Mouse (Mus musculus) neural tube, embryonic 13.5 days (tissue): ENCODE data around the gene Bola1. TPM values are rescaled to one million over a fixed set of nuclear protein-coding genes. Genes with fewer than 3 reads are reported as not detected.
A peak's percentile ranks its signal among the peaks of the same experiment; 100 is the strongest.
"Not testable (repeated sequence)": the region's sequence is repeated elsewhere in the genome, so short reads cannot be mapped to it uniquely, and the experiment has no call there.

ENCODE experiments used
- ATAC-seq: fragments of 200-750 bp; cut with Nextera tagmentation; 2 replicates; pipeline ENCODE4 v1.8.0; 2017; ENCODE audit warnings: low read depth, mild to moderate bottlenecking, moderate TSS enrichment, moderate library complexity
- H3K27ac ChIP-seq: fragments of 300-500 bp; sonication (generic); replicated peaks from 2 replicates; pipeline ENCODE4 v1.5.1; 2015; ENCODE audit warnings: moderate library complexity, mild to moderate bottlenecking, inconsistent platforms
- H3K27me3 ChIP-seq: fragments of 300-500 bp; sonication (generic); 2 replicates; pipeline ENCODE4 v1.6.1; 2015; ENCODE audit warnings: mild to moderate bottlenecking, inconsistent platforms
- H3K36me3 ChIP-seq: fragments of 300-500 bp; sonication (generic); 2 replicates; pipeline ENCODE4 v1.6.1; 2015; ENCODE audit warnings: mild to moderate bottlenecking, inconsistent platforms
- H3K4me1 ChIP-seq: fragments of 300-500 bp; sonication (generic); replicated peaks from 2 replicates; pipeline ENCODE4 v1.6.1; 2015; ENCODE audit warnings: inconsistent platforms
- H3K4me2 ChIP-seq: fragments of 300-500 bp; sonication (generic); 2 replicates; pipeline ENCODE4 v1.6.1; 2015; ENCODE audit warnings: inconsistent platforms, mild to moderate bottlenecking, moderate library complexity
- H3K4me3 ChIP-seq: fragments of 300-500 bp; sonication (generic); 2 replicates; pipeline ENCODE4 v1.5.1; 2015; ENCODE audit warnings: mild to moderate bottlenecking, inconsistent platforms
- H3K9ac ChIP-seq: fragments of 300-500 bp; sonication (generic); 2 replicates; pipeline ENCODE4 v1.6.1; 2015; ENCODE audit warnings: moderate library complexity, mild to moderate bottlenecking, inconsistent platforms
- H3K9me3 ChIP-seq: fragments of 300-500 bp; sonication (generic); 2 replicates; pipeline ENCODE4 v1.6.1; 2016; ENCODE audit warnings: inconsistent platforms
- WGBS: fragments of 180-500 bp; shearing (Covaris S2); methylation state at CpG from one replicate; pipeline ENCODE4 v1.1.7; 2015; 5-methylcytosine and 5-hydroxymethylcytosine counted together
- polyA plus RNA-seq: library from polyadenylated mRNA; unstranded; fragments of >200 nt; fragmentation: Nextera tagmentation; extraction: Ambion mirVana; gene quantifications from 2 replicates; pipeline ENCODE4 v1.2.1, GENCODE M21; 2015

The Bola1 gene
- polyA plus RNA-seq: 54.1 and 63.0 TPM in 2 replicates

GRCm38 (mm10) chr3:96219661-96220130, at the start of gene Bola1, which contains the start of gene Hist2h2ab:
TSS of gene Bola1 (minus strand) at chr3:96219709.
TSS of gene Hist2h2ab (plus strand) at chr3:96219865.
- peaks cover 40% of the 10 kb centered on the region for H3K4me1 ChIP-seq
- ATAC-seq: peak; percentile 93

GRCm38 (mm10) chr3:96268776-96269378, 49.4 kb upstream of the Bola1 start:
- ATAC-seq: peak; percentile 44
- H3K9ac ChIP-seq: peak overlapping the region; percentile 71
- peak overlapping the region; percentile 58 for H3K4me3 ChIP-seq
- H3K27me3 ChIP-seq, H3K9me3 ChIP-seq, H3K36me3 ChIP-seq: not testable (repeated sequence)
- 0% methylated on average over 18 of the region's 44 CpGs for WGBS
- peaks cover 18% of the 10 kb centered on the region for H3K4me1 ChIP-seq
- H3K27ac ChIP-seq: peak overlapping the region; percentile 96
- peak overlapping the region; percentile 89 for H3K4me2 ChIP-seq

More at GRCm38 (mm10) chr3:96219661-96220130, at the start of gene Bola1, which contains the start of gene Hist2h2ab:
- H3K36me3 ChIP-seq: no peaks in the 10 kb centered on the region
- peak within 1 kb of the TSS; percentile 66 for H3K4me3 ChIP-seq
- WGBS: under 1% methylated on average over 37 of the region's 37 CpGs
- H3K27ac ChIP-seq: peak within 1 kb of the TSS; percentile 98
- H3K27me3 ChIP-seq: no peaks in the 10 kb centered on the region
- no peaks in the 10 kb centered on the region for H3K9me3 ChIP-seq
- H3K9ac ChIP-seq: peak within 1 kb of the TSS; percentile 85
- peak within 1 kb of the TSS; percentile 91 for H3K4me2 ChIP-seq

- Histone ChIP-seq H3K36me3 (no peaks in the 10 kb centered on the region), H3K27me3 (no peaks in the 10 kb centered on the region), H3K27ac (peak within 1 kb of the TSS; percentile 96), H3K4me3 (peak within 1 kb of the TSS; percentile 58), H3K4me2 (peak within 1 kb of the TSS; percentile 89), H3K4me1 (peaks cover 22% of the 10 kb centered on the region), H3K9ac (peak within 1 kb of the TSS; percentile 71), H3K9me3 (no peaks in the 10 kb centered on the region)
- ATAC-seq: peak; percentile 62
- WGBS: 20% methylated on average over 30 of the region's 30 CpGs
Observed at GRCm38 (mm10) chr3:96268051-96268775, 48.7 kb upstream of the Bola1 start, which contains the start of gene Hist2h3b. TSS of gene Hist2h3b (plus strand) at chr3:96268654.

DNA sequence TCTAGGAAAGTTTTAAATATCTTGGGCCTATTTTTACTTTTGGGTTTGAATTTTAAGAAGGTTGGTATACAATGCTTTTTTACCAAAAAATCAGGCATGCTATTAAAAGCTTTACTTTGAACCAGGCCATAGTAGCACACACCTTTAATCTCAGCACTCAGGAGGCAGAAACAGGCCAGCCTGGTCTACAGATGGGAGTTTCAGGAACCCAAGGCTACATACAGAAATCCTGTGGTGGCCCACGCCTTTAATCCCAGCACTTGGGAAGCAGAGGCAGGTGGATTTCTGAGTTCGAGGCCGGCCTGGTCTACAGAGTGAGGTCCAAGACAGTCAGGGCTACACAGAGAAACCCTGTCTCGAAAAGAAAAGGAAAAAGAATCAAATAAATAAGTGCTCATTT, 48.0 kb upstream of the Bola1 start:
- no peaks in the 10 kb centered on the region for H3K9me3 ChIP-seq
- no peaks in the 10 kb centered on the region for H3K36me3 ChIP-seq
- H3K4me2 ChIP-seq: peak overlapping the region; percentile 89
- no peaks in the 10 kb centered on the region for H3K27me3 ChIP-seq
- WGBS: 77% methylated on average over 4 of the region's 4 CpGs
- ATAC-seq: no peak
- no peak overlapping the region for H3K4me3 ChIP-seq
- peak overlapping the region; percentile 88 for H3K27ac ChIP-seq
- H3K4me1 ChIP-seq: peaks cover 23% of the 10 kb centered on the region
- 0 out of 2 replicates have a peak overlapping the region, but pooled peaks have one; percentile 32 for H3K9ac ChIP-seq

- H3K9me3 ChIP-seq: no peaks in the 10 kb centered on the region
- no peaks in the 10 kb centered on the region for H3K36me3 ChIP-seq
- WGBS: 92% methylated on average over 8 of the region's 8 CpGs
- no peaks in the 10 kb centered on the region for H3K27me3 ChIP-seq
- H3K4me3 ChIP-seq: no peak overlapping the region
- H3K27ac ChIP-seq: no peak overlapping the region
- no peak overlapping the region for H3K9ac ChIP-seq
- H3K4me1 ChIP-seq: peaks cover 37% of the 10 kb centered on the region
- no peak overlapping the region for H3K4me2 ChIP-seq
- ATAC-seq: no peak
Observed at GRCm38 (mm10) chr3:96266132-96266710, 46.7 kb upstream of the Bola1 start.

- peak overlapping the region; percentile 90 for H3K9ac ChIP-seq
- peaks cover 38% of the 10 kb centered on the region for H3K4me1 ChIP-seq
- H3K9me3 ChIP-seq: no peaks in the 10 kb centered on the region
- H3K4me2 ChIP-seq: peak overlapping the region; percentile 83
- no peak overlapping the region for H3K4me3 ChIP-seq
- H3K27me3 ChIP-seq: no peaks in the 10 kb centered on the region
- no peak for ATAC-seq
- no peaks in the 10 kb centered on the region for H3K36me3 ChIP-seq
- H3K27ac ChIP-seq: peak overlapping the region; percentile 98
- 68% methylated on average over 7 of the region's 7 CpGs for WGBS
Observed at GRCm38 (mm10) chr3:96264404-96264949, 45.0 kb upstream of the Bola1 start.

GRCm38 (mm10) chr3:96263558-96264403, 44.3 kb upstream of the Bola1 start:
- peak; percentile 41 for ATAC-seq
- Histone ChIP-seq H3K27ac (peak overlapping the region; percentile 98), H3K4me3 (peak overlapping the region; percentile 61), H3K4me2 (peak overlapping the region; percentile 83), H3K4me1 (peaks cover 38% of the 10 kb centered on the region), H3K27me3 (no peaks in the 10 kb centered on the region), H3K9me3 (no peaks in the 10 kb centered on the region), H3K36me3 (no peaks in the 10 kb centered on the region), H3K9ac (peak overlapping the region; percentile 90)
- WGBS: 5% methylated on average over 27 of the region's 27 CpGs

DNA sequence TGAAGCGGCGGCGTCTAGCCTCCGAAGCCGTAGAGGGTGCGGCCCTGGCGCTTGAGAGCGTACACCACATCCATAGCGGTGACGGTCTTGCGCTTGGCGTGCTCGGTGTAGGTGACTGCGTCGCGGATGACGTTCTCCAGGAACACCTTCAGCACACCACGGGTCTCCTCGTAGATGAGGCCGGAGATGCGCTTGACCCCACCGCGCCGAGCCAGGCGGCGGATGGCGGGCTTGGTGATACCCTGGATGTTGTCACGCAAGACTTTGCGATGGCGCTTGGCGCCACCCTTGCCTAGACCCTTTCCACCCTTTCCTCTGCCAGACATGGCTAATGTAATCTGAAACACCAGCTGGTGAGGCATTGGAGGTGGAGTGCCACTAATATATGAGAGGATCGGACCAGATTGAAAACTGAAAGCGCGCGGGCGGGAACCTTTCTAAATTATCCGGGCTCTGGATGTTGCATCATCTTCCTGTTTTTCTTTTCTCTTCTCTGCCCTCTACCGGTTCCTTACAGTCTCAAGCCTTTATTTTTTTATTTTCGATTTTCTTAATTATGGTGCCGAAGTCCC, 43.6 kb upstream of the Bola1 start, which contains the start of gene Hist2h4:
Hist2h4 (minus strand) TSS at position 333 of the 572 bp plus-strand sequence.
- peak within 1 kb of the TSS; percentile 61 for H3K4me3 ChIP-seq

GRCm38 (mm10) chr3:96262216-96262875, 42.8 kb upstream of the Bola1 start:
- H3K4me3 ChIP-seq: peak overlapping the region; percentile 61
- peaks cover 30% of the 10 kb centered on the region for H3K4me1 ChIP-seq
- peak overlapping the region; percentile 83 for H3K4me2 ChIP-seq
- peak overlapping the region; percentile 90 for H3K9ac ChIP-seq
- no peaks in the 10 kb centered on the region for H3K36me3 ChIP-seq
- peak overlapping the region; percentile 98 for H3K27ac ChIP-seq
- H3K27me3 ChIP-seq: no peaks in the 10 kb centered on the region
- no peaks in the 10 kb centered on the region for H3K9me3 ChIP-seq
- peak; percentile 73 for ATAC-seq
- 1% methylated on average over 19 of the region's 19 CpGs for WGBS

More for the DNA sequence above, 43.6 kb upstream of the Bola1 start, which contains the start of gene Hist2h4:
- no peaks in the 10 kb centered on the region for H3K9me3 ChIP-seq
- under 1% methylated on average over 40 of the region's 40 CpGs for WGBS
- no peaks in the 10 kb centered on the region for H3K27me3 ChIP-seq
- peak within 1 kb of the TSS; percentile 90 for H3K9ac ChIP-seq
- H3K4me1 ChIP-seq: peaks cover 36% of the 10 kb centered on the region
- H3K4me2 ChIP-seq: peak within 1 kb of the TSS; percentile 83
- ATAC-seq: peak; percentile 88
- peak within 1 kb of the TSS; percentile 98 for H3K27ac ChIP-seq
- no peaks in the 10 kb centered on the region for H3K36me3 ChIP-seq

DNA sequence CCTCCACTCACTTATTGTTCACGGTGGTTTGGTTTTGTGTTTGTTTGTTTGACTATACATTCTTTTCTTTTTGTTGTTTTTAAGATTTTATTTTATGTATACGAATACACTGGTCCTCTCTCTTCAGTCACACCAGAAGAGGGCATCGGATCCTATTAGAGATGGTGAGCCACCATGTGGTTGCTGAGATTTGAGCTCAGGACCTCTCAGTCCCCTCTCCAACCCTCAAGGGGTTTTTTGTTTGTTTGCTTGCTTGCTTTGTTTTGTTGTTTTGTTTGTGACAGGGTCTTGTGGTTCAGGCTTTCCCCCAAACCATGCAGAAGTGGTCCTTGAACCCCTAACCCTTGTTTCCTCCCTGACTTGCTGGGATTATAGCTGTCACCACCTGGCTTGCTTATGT, 42.1 kb upstream of the Bola1 start:
- Histone ChIP-seq H3K4me1 (peaks cover 30% of the 10 kb centered on the region), H3K9me3 (no peaks in the 10 kb centered on the region), H3K36me3 (no peaks in the 10 kb centered on the region), H3K4me2 (peak overlapping the region; percentile 83), H3K4me3 (peak overlapping the region; percentile 61), H3K9ac (peak overlapping the region; percentile 90), H3K27ac (peak overlapping the region; percentile 98), H3K27me3 (no peaks in the 10 kb centered on the region)
- 66% methylated on average over 3 of the region's 3 CpGs for WGBS
- no peak for ATAC-seq
